Mouse (Mus musculus) forebrain, embryonic 10.5 days (tissue): ENCODE measurements around the gene Abca9. TPM values are rescaled to one million over a fixed set of nuclear protein-coding genes. Genes with fewer than 3 reads are reported as not detected.

Experiments used
- polyA plus RNA-seq: library from polyadenylated mRNA; unstranded; fragments of >200 nt; fragmentation: Nextera tagmentation; extraction: Ambion mirVana; gene quantifications from 2 replicates; pipeline ENCODE4 v1.2.1, GENCODE M21; 2016

The Abca9 gene
- polyA plus RNA-seq, 1 experiment from 2014 or later = 2.9 TPM

Other genes starting within 250 kb of the Abca9 start
- 0.22 and 0.29 TPM in 2 replicates for gene Abca8b, start 172.4 kb downstream of the Abca9 start, polyA plus RNA-seq
- gene Abca8a, start 72.2 kb downstream of the Abca9 start, polyA plus RNA-seq = not detected in 2 replicates
- gene Abca6, start 83.6 kb upstream of the Abca9 start, polyA plus RNA-seq = 0.02 and 0.15 TPM in 2 replicates
- gene Abca5, start 169.5 kb upstream of the Abca9 start, polyA plus RNA-seq = 2.6 and 2.9 TPM in 2 replicates
- gene Map2k6, start 230.9 kb upstream of the Abca9 start, polyA plus RNA-seq = 36.0 and 42.6 TPM in 2 replicates